Mouse (Mus musculus): ENCODE data around the gene Gm8267.
"Not testable (repeated sequence)": the region's sequence is repeated elsewhere in the genome, so short reads cannot be mapped to it uniquely, and the experiment has no call there.

Gene Gm8267

DNA sequence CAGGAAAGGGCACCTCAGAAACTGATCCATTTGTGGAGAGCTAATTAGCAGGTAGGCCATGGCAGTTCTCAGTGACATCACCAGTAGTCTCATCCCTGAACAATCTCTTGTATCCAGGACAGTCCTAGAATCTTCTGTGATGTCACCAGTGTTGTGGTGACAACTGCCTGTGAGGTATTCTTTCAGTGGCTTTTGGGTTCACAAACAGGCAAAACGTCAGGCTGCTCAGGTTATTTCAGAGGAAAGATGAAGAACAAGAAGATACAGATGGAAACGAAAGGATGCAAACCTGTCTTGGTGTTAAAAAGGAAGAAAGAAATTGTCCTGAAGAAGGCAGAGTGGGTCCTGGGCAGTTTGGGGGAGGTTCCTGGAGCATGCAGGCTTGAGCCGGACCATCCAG lies at the start of gene Gm8267:
Gene Gm8267, minus strand, starts transcription at position 101 of the 400 bp plus-strand sequence.
- in situ Hi-C loops (cut with MboI, MseI): no loop called here

DNA sequence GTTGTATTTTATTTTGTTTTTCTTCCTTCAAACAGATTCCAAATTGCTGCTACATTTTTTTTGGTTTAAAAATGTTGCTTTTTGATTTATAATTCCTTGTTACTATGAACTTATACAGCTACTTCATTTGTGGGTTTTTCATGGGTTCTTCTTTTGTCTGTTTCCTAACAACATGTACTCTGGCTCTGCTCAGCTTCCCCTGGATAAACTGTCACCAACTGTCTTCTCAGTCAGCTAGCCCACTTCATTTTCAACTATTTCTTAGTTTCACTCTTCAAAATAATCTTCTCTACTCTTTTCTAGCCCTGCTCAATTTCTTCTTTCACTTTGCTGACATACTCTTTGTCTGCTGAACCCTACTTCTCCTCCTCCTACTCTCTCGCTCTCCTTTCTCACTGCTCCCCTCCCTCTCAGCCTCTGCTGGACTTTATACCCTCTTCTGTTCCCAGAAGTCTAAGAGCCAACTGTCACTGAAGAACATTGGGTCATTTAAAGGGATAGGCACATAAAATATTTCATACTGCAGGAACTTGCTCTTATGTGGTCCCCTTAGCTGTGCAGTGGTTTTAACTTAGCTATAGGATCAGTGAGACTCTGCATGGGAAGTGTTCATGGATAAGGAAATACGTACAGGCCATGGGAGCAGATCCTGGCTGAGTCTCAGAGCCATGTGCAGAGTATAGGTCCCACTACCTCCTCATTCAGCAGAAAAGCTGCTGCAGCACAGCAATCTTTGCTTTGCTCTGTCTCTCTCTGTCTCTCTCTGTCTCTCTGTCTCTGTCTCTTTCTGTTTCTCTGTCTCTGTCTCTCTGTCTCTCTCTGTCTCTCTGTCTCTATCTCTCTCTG lies 39.6 kb upstream of the Gm8267 start:
- in situ Hi-C loops (cut with MboI, MseI): loop anchor here (10.0 kb wide), 1 partner anchor 135 kb away; no protein-coding TSS in a partner anchor

DNA sequence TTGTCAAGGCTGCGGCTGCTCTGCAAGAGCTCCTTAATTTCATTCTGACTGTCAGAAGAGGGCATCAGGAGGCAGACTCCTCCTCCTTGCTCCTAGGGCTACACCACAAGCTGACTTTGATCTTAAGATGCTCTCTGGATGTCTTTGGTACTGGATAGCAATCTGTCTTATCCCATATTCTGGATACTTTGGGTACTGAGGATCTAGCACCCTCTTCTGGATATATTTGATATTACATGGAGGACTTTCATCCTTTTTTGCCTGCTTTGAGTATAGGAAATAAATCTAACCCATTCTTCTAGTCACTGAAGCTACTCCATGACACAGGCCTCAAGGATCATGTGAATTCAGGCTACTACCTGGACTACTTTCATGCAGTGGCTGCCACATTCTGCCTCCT lies 7.4 kb downstream of the Gm8267 start:
- in situ Hi-C loops (cut with MboI, MseI): not testable (repeated sequence)

DNA sequence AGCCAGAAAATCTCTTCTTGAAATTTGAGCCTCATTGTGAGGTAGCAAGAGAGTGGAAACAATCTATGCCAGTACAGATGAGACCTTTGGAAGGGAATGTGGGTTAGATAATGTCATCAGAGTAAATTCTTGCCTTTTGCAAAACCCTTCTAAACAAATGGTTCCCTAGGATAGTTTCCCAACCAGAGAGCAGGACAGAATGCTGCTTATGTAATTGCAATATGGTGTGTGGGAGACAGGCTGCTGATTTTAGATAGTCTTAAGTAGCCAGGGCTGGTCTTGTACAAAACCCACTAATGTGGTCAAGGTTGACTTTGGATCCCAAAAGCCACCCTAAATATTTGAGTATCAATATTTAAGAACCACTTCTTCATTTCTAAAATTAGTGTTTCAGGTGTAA lies 19.4 kb downstream of the Gm8267 start:
- in situ Hi-C loops (cut with MboI, MseI): not testable (repeated sequence)

DNA sequence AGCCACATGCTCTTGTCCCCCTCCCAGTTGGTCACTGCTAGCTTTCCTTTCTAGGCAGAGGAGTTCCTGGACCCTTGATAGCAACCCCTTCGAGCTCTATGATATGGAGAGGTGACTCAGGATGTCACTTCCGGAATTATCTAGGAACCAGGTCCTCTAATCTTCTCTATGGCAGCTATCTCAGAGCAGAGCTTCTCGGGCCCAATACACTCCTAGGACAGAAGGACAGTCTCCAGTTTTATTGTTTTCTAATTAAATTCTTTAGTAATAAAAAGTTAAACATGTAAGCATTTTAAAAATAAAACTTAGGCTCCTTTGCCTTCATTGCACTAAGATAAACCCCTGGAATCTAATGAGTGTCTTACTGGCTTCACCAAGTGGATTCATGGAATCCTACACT lies 43.8 kb downstream of the Gm8267 start, which contains the start of gene Gm8257:
Gene Gm8257, minus strand, starts transcription at position 101 of the 400 bp plus-strand sequence.
- in situ Hi-C loops (cut with MboI, MseI): not testable (repeated sequence)

Data from T-helper 1 cell (primary cell).